Mouse (Mus musculus): Measurements from ENCODE around the gene Mrgprg.
A peak's percentile ranks its signal among the peaks of the same experiment; 100 is the strongest.

The Mrgprg gene

GRCm38 (mm10) chr7:143755357-143756124 is 11.3 kb downstream of the Mrgprg start:
- DNase-seq = no peak

GRCm38 (mm10) chr7:143753990-143754715 is 12.6 kb downstream of the Mrgprg start:
- DNase-seq = peak; percentile 62

- DNase-seq = no peak
These were observed 14.2 kb downstream of the Mrgprg start for GRCm38 (mm10) chr7:143752606-143753005.

GRCm38 (mm10) chr7:143752056-143752455 is 14.7 kb downstream of the Mrgprg start:
- DNase-seq = no peak

GRCm38 (mm10) chr7:143751380-143751779 is 15.4 kb downstream of the Mrgprg start:
- DNase-seq = no peak

DNA sequence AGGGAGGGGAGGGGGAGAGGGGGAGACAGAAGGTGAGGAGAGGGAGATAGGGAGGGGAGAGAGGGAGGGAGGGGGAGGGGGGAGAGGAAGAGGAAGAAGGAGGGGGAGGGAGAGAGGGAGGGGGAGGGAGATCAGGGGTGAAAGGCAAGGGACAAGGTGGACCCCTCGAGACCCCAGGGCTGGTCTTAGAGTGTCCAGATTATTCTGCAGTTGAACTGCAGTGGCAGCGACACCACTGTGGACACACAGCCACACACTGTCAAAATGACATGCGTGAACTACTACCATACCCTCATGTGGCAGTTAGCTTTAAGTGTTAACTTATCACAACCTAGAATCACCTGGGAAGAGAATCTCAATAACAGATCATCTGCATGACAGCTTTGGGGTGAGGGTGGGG is 17.7 kb downstream of the Mrgprg start:
- no peak for DNase-seq

- peak; percentile 88 for DNase-seq
These were observed 18.5 kb downstream of the Mrgprg start for GRCm38 (mm10) chr7:143748041-143748868.

DNA sequence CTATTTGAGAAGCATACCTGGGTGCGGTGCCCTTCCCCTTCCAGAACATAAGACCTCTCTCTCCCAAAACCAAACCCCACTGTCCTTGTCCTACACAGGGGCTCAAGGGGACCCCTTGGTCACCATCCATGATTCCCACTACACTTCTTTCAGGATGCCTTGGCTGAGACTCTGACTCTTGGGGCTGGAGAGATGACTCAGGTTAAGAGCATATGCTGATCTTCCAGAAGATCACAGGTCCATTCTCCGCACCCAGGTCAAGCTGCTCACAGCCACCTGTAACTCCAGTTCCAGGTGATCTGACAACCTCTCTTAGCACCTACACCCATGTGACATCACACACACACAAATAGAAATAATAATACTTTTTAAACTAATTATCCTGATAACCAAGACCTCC is 26.1 kb downstream of the Mrgprg start:
- no peak for DNase-seq

GRCm38 (mm10) chr7:143739511-143740461 is 27.0 kb downstream of the Mrgprg start:
- DNase-seq = peak; percentile 83

- DNase-seq = peak; percentile 25
These were observed 28.2 kb downstream of the Mrgprg start for GRCm38 (mm10) chr7:143738601-143739006.

DNA sequence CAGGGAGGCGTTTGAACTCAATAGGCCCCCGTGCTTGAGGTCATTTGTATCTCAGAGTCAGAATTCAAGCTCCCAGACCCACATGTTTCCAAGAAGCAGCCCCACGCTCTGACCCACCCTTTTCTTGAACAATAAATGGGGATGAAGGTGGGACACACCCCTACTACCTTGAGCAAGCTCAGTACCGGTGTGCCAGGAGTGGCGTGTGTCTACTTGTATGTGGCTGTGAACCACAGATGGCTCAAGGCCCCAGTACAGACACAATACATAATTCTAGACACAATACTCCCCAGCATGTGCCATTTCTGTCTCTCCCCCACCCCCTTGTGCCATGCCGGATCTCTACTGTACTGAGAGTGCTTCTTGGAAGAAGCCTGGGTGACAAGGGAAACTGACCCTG is 28.6 kb downstream of the Mrgprg start:
- DNase-seq = no peak

GRCm38 (mm10) chr7:143733746-143734145 is 33.0 kb downstream of the Mrgprg start:
- DNase-seq = peak; percentile 54

DNA sequence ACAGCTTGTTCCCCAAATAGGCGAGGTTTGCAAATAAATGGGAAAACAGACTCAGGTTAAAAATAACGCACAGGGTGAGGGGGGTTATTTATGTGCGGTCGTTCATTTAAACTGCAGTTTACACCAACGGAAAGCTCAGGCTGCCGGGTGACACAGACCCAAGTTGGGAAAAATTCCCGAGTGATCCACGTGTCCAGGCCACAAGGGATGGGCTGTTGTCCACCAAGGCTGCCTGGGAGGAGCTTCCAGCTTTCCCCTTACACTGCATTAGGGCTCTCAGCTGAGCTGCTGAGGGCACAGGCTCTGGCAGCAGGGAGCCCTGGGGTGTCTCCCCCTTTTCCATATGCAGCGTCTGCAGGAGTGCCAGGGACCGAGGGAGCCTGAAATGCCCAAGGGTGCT is 36.9 kb downstream of the Mrgprg start:
- no peak for DNase-seq

GRCm38 (mm10) chr7:143726396-143726795 is 40.4 kb downstream of the Mrgprg start:
- DNase-seq = no peak

DNA sequence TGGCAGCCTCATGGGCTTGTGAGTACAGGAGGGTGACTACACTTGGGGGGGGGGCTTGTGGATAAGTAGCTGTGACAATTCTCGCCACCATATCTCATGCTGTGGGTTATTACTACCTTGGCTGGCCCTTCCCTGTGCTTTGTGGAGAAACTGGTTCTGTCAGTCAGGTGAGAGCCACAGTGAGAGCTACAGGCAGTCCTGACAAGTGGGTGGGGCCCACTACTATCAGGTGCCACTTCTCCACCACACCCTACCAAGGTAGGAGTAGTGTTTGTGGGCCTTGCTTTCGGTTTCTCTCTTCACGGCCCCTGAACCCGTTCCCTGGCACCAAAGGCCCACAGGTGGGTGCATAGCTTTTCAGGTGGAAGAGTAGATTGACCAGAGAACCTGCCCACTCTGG is 43.0 kb downstream of the Mrgprg start:
- no peak for DNase-seq

DNA sequence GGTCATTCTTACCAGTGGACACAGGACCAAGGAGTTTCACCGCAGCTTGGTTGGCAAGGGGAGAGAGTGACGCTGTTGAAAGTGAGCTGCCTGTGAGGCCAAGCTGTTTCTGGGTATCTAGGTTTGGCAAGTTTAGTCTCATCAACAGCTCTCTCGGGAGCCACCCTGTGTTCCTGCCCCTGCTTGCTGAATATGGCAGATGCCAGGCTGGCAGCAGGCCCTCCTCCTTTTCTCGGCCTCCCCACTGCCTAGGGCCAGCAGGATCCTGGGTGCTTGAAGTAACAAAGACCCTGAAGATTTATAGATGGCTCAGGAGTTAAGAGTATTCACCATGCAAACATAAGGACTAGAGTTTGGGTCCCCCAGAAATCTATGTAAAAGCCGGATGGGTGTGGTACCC is 44.1 kb downstream of the Mrgprg start:
- DNase-seq = peak; percentile 49

DNA sequence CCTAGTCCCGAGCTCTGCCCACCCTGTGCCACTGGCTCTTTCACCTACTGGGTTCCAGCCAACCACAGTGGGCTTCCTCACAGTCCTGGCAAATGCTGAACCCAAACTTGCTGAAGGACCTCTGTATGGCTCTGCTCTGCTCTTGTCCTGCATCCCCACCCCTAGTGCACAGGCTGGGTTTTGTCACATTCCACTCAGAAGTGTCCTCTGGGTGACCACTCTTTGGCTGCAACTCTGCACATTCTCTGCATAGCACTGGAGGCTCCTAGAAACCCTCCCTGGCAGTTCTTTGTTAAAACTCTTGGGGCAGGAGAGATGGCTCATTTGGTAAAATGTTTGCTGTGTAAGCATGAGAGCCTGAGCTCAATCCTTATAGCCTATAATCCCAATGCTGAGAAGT is 49.0 kb downstream of the Mrgprg start:
- no peak for DNase-seq

All from right cerebral cortex, adult 18-20 months (tissue).